Mouse (Mus musculus): ENCODE results near the gene Gm13285.
"Not testable (repeated sequence)": the region's sequence is repeated elsewhere in the genome, so short reads cannot be mapped to it uniquely, and the experiment has no call there.

- not testable (repeated sequence) for TF ChIP-seq POLR2A (IDR thresholded peaks at IDR 0.05; ENCODE audit: low read depth, low read length); CTCF (IDR thresholded peaks at IDR 0.05; ENCODE audit: borderline replicate concordance, insufficient read depth, low read length)
Observed at GRCm38 (mm10) chr4:88761776-88762175, 37.7 kb upstream of the Gm13285 start.

Measured in embryonic fibroblast, embryonic 13.5 days (primary cell).